Mouse (Mus musculus): ENCODE measurements around the gene Gm21913. TPM values are rescaled to one million over a fixed set of nuclear protein-coding genes. Genes with fewer than 3 reads are reported as not detected.
"Not testable (repeated sequence)": the region's sequence is repeated elsewhere in the genome, so short reads cannot be mapped to it uniquely, and the experiment has no call there.

The Gm21913 gene
- not detected for total RNA-seq (2021)
- long read RNA-seq, experiment 1 = 0 reads
- long read RNA-seq, experiment 2 = 0 reads

- intact Hi-C loops (cut with DNase I); DNase-seq: not testable (repeated sequence)
Observed at GRCm38 (mm10) chrY:74623596-74623995, at the start of gene Gm21913. Gene Gm21913, plus strand, starts transcription at chrY:74623896.

Other genes with a start within 250 kb of the Gm21913 start
- gene Gm29110, start 153.4 kb upstream of the Gm21913 start, total RNA-seq (2021) = not detected